Mouse (Mus musculus): ENCODE measurements around the gene Rps6ka5.
A peak's percentile ranks its signal among the peaks of the same experiment; 100 is the strongest.

The Rps6ka5 gene

GRCm38 (mm10) chr12:100726651-100727050 lies at the start of gene Rps6ka5:
Rps6ka5 (minus strand) TSS chr12:100726983.
- DNase-seq (ENCODE audit: low read depth, low spot score) = no peak

GRCm38 (mm10) chr12:100775911-100776581 lies 49.3 kb upstream of the Rps6ka5 start:
- no peak for DNase-seq (ENCODE audit: low read depth, low spot score)

- no peak for DNase-seq (ENCODE audit: low read depth, low spot score)
Observed at GRCm38 (mm10) chr12:100775291-100775690, 48.5 kb upstream of the Rps6ka5 start.

GRCm38 (mm10) chr12:100774756-100775155 lies 48.0 kb upstream of the Rps6ka5 start:
- DNase-seq (ENCODE audit: low read depth, low spot score) = no peak

- no peak for DNase-seq (ENCODE audit: low read depth, low spot score)
Observed at GRCm38 (mm10) chr12:100772230-100772984, 45.6 kb upstream of the Rps6ka5 start.

- DNase-seq (ENCODE audit: low read depth, low spot score) = no peak
Observed at GRCm38 (mm10) chr12:100770765-100771164, 44.0 kb upstream of the Rps6ka5 start.

GRCm38 (mm10) chr12:100769871-100770270 lies 43.1 kb upstream of the Rps6ka5 start:
- DNase-seq (ENCODE audit: low read depth, low spot score) = no peak

- DNase-seq (ENCODE audit: low read depth, low spot score) = no peak
Observed at GRCm38 (mm10) chr12:100764329-100765018, 37.7 kb upstream of the Rps6ka5 start.

- DNase-seq (ENCODE audit: low read depth, low spot score) = no peak
Observed at GRCm38 (mm10) chr12:100762663-100763425, 36.1 kb upstream of the Rps6ka5 start.

GRCm38 (mm10) chr12:100757427-100757826 lies 30.6 kb upstream of the Rps6ka5 start:
- DNase-seq (ENCODE audit: low read depth, low spot score) = peak; percentile 35

- DNase-seq (ENCODE audit: low read depth, low spot score) = no peak
Observed at GRCm38 (mm10) chr12:100753716-100754115, 26.9 kb upstream of the Rps6ka5 start.

- no peak for DNase-seq (ENCODE audit: low read depth, low spot score)
Observed at GRCm38 (mm10) chr12:100752977-100753376, 26.2 kb upstream of the Rps6ka5 start.

GRCm38 (mm10) chr12:100742468-100742867 lies 15.7 kb upstream of the Rps6ka5 start:
- no peak for DNase-seq (ENCODE audit: low read depth, low spot score)

GRCm38 (mm10) chr12:100740313-100740712 lies 13.5 kb upstream of the Rps6ka5 start:
- DNase-seq (ENCODE audit: low read depth, low spot score) = no peak

GRCm38 (mm10) chr12:100739011-100739570 lies 12.3 kb upstream of the Rps6ka5 start:
- DNase-seq (ENCODE audit: low read depth, low spot score) = no peak

GRCm38 (mm10) chr12:100738498-100738897 lies 11.7 kb upstream of the Rps6ka5 start:
- DNase-seq (ENCODE audit: low read depth, low spot score) = no peak

GRCm38 (mm10) chr12:100735581-100735980 lies 8.8 kb upstream of the Rps6ka5 start:
- no peak for DNase-seq (ENCODE audit: low read depth, low spot score)

GRCm38 (mm10) chr12:100735156-100735555 lies 8.4 kb upstream of the Rps6ka5 start:
- DNase-seq (ENCODE audit: low read depth, low spot score) = no peak

GRCm38 (mm10) chr12:100728646-100729485 lies 2.1 kb upstream of the Rps6ka5 start:
- no peak for DNase-seq (ENCODE audit: low read depth, low spot score)

- DNase-seq (ENCODE audit: low read depth, low spot score) = peak; percentile 77
Observed at GRCm38 (mm10) chr12:100727891-100728290, 1.1 kb upstream of the Rps6ka5 start.

- no peak for DNase-seq (ENCODE audit: low read depth, low spot score)
Observed at GRCm38 (mm10) chr12:100725458-100725786, 1.4 kb downstream of the Rps6ka5 start.
